Mouse (Mus musculus) forebrain, embryonic 10.5 days (tissue): ENCODE data around the gene Zfand5. TPM values are rescaled to one million over a fixed set of nuclear protein-coding genes. Genes with fewer than 3 reads are reported as not detected.
"Not testable (repeated sequence)": the region's sequence is repeated elsewhere in the genome, so short reads cannot be mapped to it uniquely, and the experiment has no call there.

Experiments
- DNase-seq: peaks from one replicate; pipeline ENCODE4 v3.0.0-alpha.2; 2017; ENCODE audit warnings: low spot score; ENCODE audit errors: extremely low spot score
- H3K27ac ChIP-seq: fragments of 300-500 bp; sonication (generic); 2 replicates; pipeline ENCODE4 v1.5.1; 2016; ENCODE audit warnings: mild to moderate bottlenecking
- H3K27me3 ChIP-seq: fragments of 300-500 bp; sonication (generic); 2 replicates; pipeline ENCODE4 v1.6.1; 2016; ENCODE audit warnings: mild to moderate bottlenecking; ENCODE audit not compliant: poor library complexity, severe bottlenecking
- H3K36me3 ChIP-seq: fragments of 300-500 bp; sonication (generic); replicated peaks from 2 replicates; pipeline ENCODE4 v1.6.1; 2016; ENCODE audit warnings: mild to moderate bottlenecking, moderate library complexity
- H3K4me1 ChIP-seq: fragments of 300-500 bp; sonication (generic); 2 replicates; pipeline ENCODE4 v1.6.1; 2016
- H3K4me3 ChIP-seq: fragments of 300-500 bp; sonication (generic); 2 replicates; pipeline ENCODE4 v1.5.1; 2016; ENCODE audit warnings: mild to moderate bottlenecking, moderate library complexity
- H3K9me3 ChIP-seq: fragments of 300-500 bp; sonication (generic); 2 replicates; pipeline ENCODE4 v1.6.1; 2016; ENCODE audit warnings: mild to moderate bottlenecking, moderate library complexity
- WGBS: fragments of 180-500 bp; shearing (Covaris S2); methylation state at CpG from one replicate; pipeline ENCODE4 v1.1.7; 2016; 5-methylcytosine and 5-hydroxymethylcytosine counted together
- polyA plus RNA-seq: library from polyadenylated mRNA; unstranded; fragments of >200 nt; fragmentation: Nextera tagmentation; extraction: Ambion mirVana; gene quantifications from 2 replicates; pipeline ENCODE4 v1.2.1, GENCODE M21; 2016

The Zfand5 gene
- polyA plus RNA-seq, 1 experiment from 2014 or later: 78.8 TPM

- Histone ChIP-seq H3K9me3 (no peaks in the 10 kb centered on the region), H3K36me3 (peaks cover 51% of the 10 kb centered on the region), H3K27ac (no peak overlapping the region), H3K27me3 (no peaks in the 10 kb centered on the region), H3K4me3 (no peak overlapping the region), H3K4me1 (peaks cover 21% of the 10 kb centered on the region)
- no peak for DNase-seq
These were observed 4.2 kb downstream of the Zfand5 start for GRCm38 (mm10) chr19:21276317-21276716.

- DNase-seq: no peak
- Histone ChIP-seq H3K27ac (no peak overlapping the region), H3K9me3 (peaks cover 12% of the 10 kb centered on the region), H3K27me3 (no peaks in the 10 kb centered on the region), H3K4me3 (no peak overlapping the region), H3K4me1 (no peaks in the 10 kb centered on the region), H3K36me3 (peaks cover 59% of the 10 kb centered on the region)
- 82% methylated on average over 3 of the region's 3 CpGs for WGBS
These were observed 14.5 kb downstream of the Zfand5 start for GRCm38 (mm10) chr19:21286421-21287097.

GRCm38 (mm10) chr19:21297411-21297810 is 25.3 kb downstream of the Zfand5 start:
- H3K4me1 ChIP-seq: no peaks in the 10 kb centered on the region
- no peak for DNase-seq
- H3K4me3 ChIP-seq: no peak overlapping the region
- H3K27ac ChIP-seq: no peak overlapping the region
- H3K27me3 ChIP-seq: no peaks in the 10 kb centered on the region
- no peaks in the 10 kb centered on the region for H3K36me3 ChIP-seq
- 89% methylated on average over 4 of the region's 4 CpGs for WGBS
- H3K9me3 ChIP-seq: no peaks in the 10 kb centered on the region; the same call in 1 of the 2 replicates

- DNase-seq: no peak
- Histone ChIP-seq H3K4me1 (no peaks in the 10 kb centered on the region), H3K4me3 (no peak overlapping the region), H3K36me3 (no peaks in the 10 kb centered on the region), H3K27ac (no peak overlapping the region), H3K9me3 (no peaks in the 10 kb centered on the region), H3K27me3 (no peaks in the 10 kb centered on the region)
- 69% methylated on average over 3 of the region's 3 CpGs for WGBS
These were observed 29.7 kb downstream of the Zfand5 start for GRCm38 (mm10) chr19:21301787-21302186.

GRCm38 (mm10) chr19:21307755-21308154 is 35.7 kb downstream of the Zfand5 start:
- H3K36me3 ChIP-seq: no peaks in the 10 kb centered on the region
- no peaks in the 10 kb centered on the region for H3K9me3 ChIP-seq
- H3K4me1 ChIP-seq: no peaks in the 10 kb centered on the region
- H3K4me3 ChIP-seq: no peak overlapping the region
- H3K27me3 ChIP-seq: no peaks in the 10 kb centered on the region
- WGBS: 95% methylated on average over 3 of the region's 3 CpGs
- no peak overlapping the region for H3K27ac ChIP-seq
- DNase-seq: no peak

GRCm38 (mm10) chr19:21310364-21310763 is 38.3 kb downstream of the Zfand5 start:
- not testable (repeated sequence) for H3K36me3 ChIP-seq

GRCm38 (mm10) chr19:21315701-21316100 is 43.6 kb downstream of the Zfand5 start:
- Histone ChIP-seq H3K36me3 (no peaks in the 10 kb centered on the region), H3K9me3 (no peaks in the 10 kb centered on the region), H3K27ac (no peak overlapping the region), H3K27me3 (no peaks in the 10 kb centered on the region), H3K4me1 (no peaks in the 10 kb centered on the region), H3K4me3 (no peak overlapping the region)
- DNase-seq: no peak
- WGBS: 84% methylated on average over 3 of the region's 3 CpGs

More at GRCm38 (mm10) chr19:21310364-21310763, 38.3 kb downstream of the Zfand5 start:
- H3K4me3 ChIP-seq, H3K27ac ChIP-seq, DNase-seq, H3K9me3 ChIP-seq, H3K27me3 ChIP-seq, H3K4me1 ChIP-seq: not testable (repeated sequence)
- 87% methylated on average over 5 of the region's 5 CpGs for WGBS

- H3K9me3 ChIP-seq: no peaks in the 10 kb centered on the region; the same call in 1 of the 2 replicates
- no peaks in the 10 kb centered on the region for H3K27me3 ChIP-seq
- 100% methylated on average over 1 of the region's 1 CpGs for WGBS
- H3K27ac ChIP-seq: no peak overlapping the region
- H3K36me3 ChIP-seq: no peaks in the 10 kb centered on the region
- no peak for DNase-seq
- no peaks in the 10 kb centered on the region for H3K4me1 ChIP-seq
- no peak overlapping the region for H3K4me3 ChIP-seq
These were observed 47.5 kb downstream of the Zfand5 start for GRCm38 (mm10) chr19:21319618-21320017.

- no peaks in the 10 kb centered on the region for H3K36me3 ChIP-seq
- H3K4me3 ChIP-seq: no peak overlapping the region
- no peak overlapping the region for H3K27ac ChIP-seq
- 92% methylated on average over 3 of the region's 3 CpGs for WGBS
- no peaks in the 10 kb centered on the region for H3K27me3 ChIP-seq
- DNase-seq: no peak
- peaks cover 5% of the 10 kb centered on the region; the same call in 1 of the 2 replicates for H3K9me3 ChIP-seq
- H3K4me1 ChIP-seq: no peaks in the 10 kb centered on the region
These were observed 53.3 kb downstream of the Zfand5 start for GRCm38 (mm10) chr19:21325333-21325732.

- DNase-seq: no peak
- Histone ChIP-seq H3K27me3 (no peaks in the 10 kb centered on the region), H3K4me1 (no peaks in the 10 kb centered on the region), H3K9me3 (0 out of 2 replicates have a peak, but pooled peaks cover 5% of the 10 kb centered on the region), H3K27ac (no peak overlapping the region), H3K36me3 (no peaks in the 10 kb centered on the region), H3K4me3 (no peak overlapping the region)
- WGBS: 81% methylated on average over 9 of the region's 9 CpGs
These were observed 56.9 kb downstream of the Zfand5 start for GRCm38 (mm10) chr19:21328951-21329350.

- H3K27ac ChIP-seq: no peak overlapping the region
- H3K27me3 ChIP-seq: no peaks in the 10 kb centered on the region
- H3K36me3 ChIP-seq: no peaks in the 10 kb centered on the region
- no peak overlapping the region for H3K4me3 ChIP-seq
- DNase-seq: no peak
- 74% methylated on average over 5 of the region's 5 CpGs for WGBS
- H3K9me3 ChIP-seq: 0 out of 2 replicates have a peak, but pooled peaks cover 5% of the 10 kb centered on the region
- H3K4me1 ChIP-seq: no peaks in the 10 kb centered on the region
These were observed 57.7 kb downstream of the Zfand5 start for GRCm38 (mm10) chr19:21329770-21330169.

GRCm38 (mm10) chr19:21330305-21331115 is 58.4 kb downstream of the Zfand5 start:
- no peak for DNase-seq
- no peak overlapping the region for H3K27ac ChIP-seq
- WGBS: 87% methylated on average over 6 of the region's 6 CpGs

GRCm38 (mm10) chr19:21331621-21332155 is 59.6 kb downstream of the Zfand5 start:
- 90% methylated on average over 11 of the region's 11 CpGs for WGBS
- Histone ChIP-seq H3K4me1 (no peaks in the 10 kb centered on the region), H3K36me3 (no peaks in the 10 kb centered on the region), H3K27ac (no peak overlapping the region), H3K27me3 (no peaks in the 10 kb centered on the region), H3K4me3 (no peak overlapping the region), H3K9me3 (0 out of 2 replicates have a peak, but pooled peaks cover 5% of the 10 kb centered on the region)
- no peak for DNase-seq

More at GRCm38 (mm10) chr19:21330305-21331115, 58.4 kb downstream of the Zfand5 start:
- Histone ChIP-seq H3K4me1 (no peaks in the 10 kb centered on the region), H3K4me3 (no peak overlapping the region), H3K36me3 (no peaks in the 10 kb centered on the region), H3K9me3 (0 out of 2 replicates have a peak, but pooled peaks cover 5% of the 10 kb centered on the region), H3K27me3 (no peaks in the 10 kb centered on the region)
